Mouse (Mus musculus) ES-Bruce4 (cell line): Measurements from ENCODE around the gene Mlxipl.

Experiments used
- CTCF ChIP-seq: IDR thresholded peaks from one replicate; pipeline ENCODE4 v1.8.1; 2011; ENCODE audit warnings: low read depth, low read length
- POLR2A ChIP-seq: IDR thresholded peaks from one replicate; pipeline ENCODE4 v1.8.1; 2011; ENCODE audit warnings: low read length; ENCODE audit not compliant: insufficient read depth

GRCm38 (mm10) chr5:135181776-135182175 is 92.1 kb downstream of the Mlxipl start:
- TF ChIP-seq POLR2A: no peak
- TF ChIP-seq CTCF: no peak
